Mouse (Mus musculus) c-Kit-positive CD71-positive TER-119-positive erythroid progenitor cells, embryonic 14.5 days (primary cell): ENCODE data around the gene Nkain4.

Experiments used
- DNase-seq: peaks from one replicate; pipeline ENCODE4 v3.0.0-alpha.2; 2013; ENCODE audit warnings: low spot score

Gene Nkain4

GRCm38 (mm10) chr2:180894029-180894623 lies 60.4 kb downstream of the Nkain4 start:
- DNase-seq = no peak

GRCm38 (mm10) chr2:180893537-180894028 lies 60.9 kb downstream of the Nkain4 start:
- DNase-seq = no peak

DNA sequence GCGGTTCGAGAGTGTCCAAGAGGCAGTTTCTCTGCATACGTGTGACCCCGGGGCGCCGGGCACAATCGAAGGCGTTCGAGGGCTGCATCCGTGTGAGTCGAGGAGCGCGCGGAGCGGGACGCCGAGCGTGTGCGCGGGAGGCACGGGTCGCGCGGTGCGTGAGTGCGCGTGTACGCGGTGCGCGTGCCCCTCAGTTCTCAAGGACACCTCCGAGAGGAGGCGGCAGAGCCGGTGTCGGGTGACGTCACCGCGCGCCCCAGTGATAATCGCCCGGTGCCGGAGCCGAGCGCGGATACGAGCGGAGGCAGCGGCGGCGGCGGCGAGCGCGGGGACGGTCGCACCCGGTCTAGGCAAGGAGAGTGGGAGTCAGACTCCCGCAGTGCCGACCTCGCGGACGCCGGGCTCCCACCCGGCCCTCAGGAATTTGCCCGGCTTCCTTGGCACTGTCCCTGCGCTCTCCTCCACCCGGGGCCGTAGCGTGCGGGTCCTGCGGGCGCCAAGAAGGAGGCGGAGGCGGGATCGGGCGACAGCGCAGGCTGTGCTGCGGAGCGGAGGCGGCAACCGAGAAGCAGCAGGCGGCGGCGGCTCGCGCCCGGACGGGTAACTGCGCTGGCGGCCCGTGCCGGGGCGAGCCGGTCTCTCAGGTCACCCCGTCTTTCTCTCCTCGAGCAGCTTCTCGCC lies 61.5 kb downstream of the Nkain4 start:
- DNase-seq = no peak

- DNase-seq = no peak
Measured at GRCm38 (mm10) chr2:180891835-180892323, 62.6 kb downstream of the Nkain4 start.

DNA sequence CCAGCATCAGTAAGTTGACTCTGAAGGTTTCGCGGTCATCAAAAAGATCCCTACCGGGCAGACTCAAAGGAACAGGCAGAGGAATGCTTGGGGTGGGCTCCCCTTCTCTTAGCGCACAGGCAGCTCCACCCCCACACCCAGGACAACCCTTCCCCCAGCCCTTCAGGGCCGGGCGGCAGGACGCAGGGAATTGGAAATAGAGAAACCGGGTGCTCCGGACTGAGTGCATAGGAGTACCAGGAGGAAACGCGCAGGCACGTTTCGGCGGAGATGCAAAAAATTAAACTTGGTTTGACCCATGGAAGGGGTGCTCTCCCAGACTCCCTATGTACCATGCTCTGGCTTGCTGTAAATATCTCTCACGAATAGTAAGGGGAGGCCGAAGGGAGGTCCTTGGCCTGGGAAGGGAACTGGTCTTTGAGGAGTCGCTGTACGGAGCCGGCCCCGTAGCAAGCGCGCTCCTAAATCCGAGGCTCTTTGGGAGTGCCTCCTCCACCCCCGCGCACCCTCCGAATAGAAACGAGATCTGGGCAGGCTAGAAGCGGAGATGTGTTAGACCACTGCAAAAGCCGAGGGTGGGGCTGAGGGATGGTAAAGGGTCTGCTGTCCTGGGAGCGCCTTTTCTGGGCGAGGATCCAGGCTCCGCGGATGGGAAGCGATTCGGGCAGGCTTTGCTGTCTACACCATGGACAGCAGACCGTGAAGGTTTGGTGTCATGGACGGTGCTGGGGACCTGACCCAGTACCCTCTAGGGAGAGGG lies 63.2 kb downstream of the Nkain4 start:
- DNase-seq = no peak

- no peak for DNase-seq
Measured at GRCm38 (mm10) chr2:180890422-180891074, 64.0 kb downstream of the Nkain4 start.

DNA sequence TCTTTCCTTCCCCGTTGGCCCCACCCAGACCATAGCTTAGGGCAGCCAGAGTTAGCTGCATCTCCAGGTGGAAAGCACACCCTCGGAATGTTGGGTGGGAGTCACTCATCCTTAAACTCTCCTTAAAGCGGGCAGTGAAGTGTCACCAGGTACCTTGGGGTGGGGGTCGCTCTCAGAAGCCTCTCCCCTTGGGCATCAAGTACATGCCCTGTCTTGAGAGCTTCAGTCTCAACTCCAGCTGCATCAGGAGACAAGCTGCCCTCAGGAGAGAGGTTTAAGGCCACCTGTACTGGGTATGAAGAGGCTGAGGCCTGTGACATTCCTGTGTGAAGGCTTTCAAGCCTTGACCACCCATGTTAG lies 64.6 kb downstream of the Nkain4 start:
- no peak for DNase-seq

- DNase-seq = no peak
Measured at GRCm38 (mm10) chr2:180889271-180889920, 65.1 kb downstream of the Nkain4 start.

GRCm38 (mm10) chr2:180885270-180885669 lies 69.2 kb downstream of the Nkain4 start:
- no peak for DNase-seq
